Mouse (Mus musculus) kidney, adult 2 months (tissue): ENCODE measurements at regions not wholly inside any gene's neighbourhood (a gene's known extent, or its start where the extent isn't known, plus 50 kb on each side); places are given as distances from the start of the nearest gene placed in this dataset.
A peak's percentile ranks its signal among the peaks of the same experiment; 100 is the strongest.

ENCODE experiments used
- DNase-seq: peaks from one replicate; pipeline ENCODE4 v3.0.0; 2021
- H3K27ac ChIP-seq: fragments of 200-500 bp; 2 replicates; pipeline ENCODE4 v1.5.1; 2012; ENCODE audit warnings: low read depth, low read length, control low read depth, inconsistent platforms; ENCODE audit not compliant: insufficient read depth
- H3K27me3 ChIP-seq: fragments of 200-500 bp; replicated peaks from 2 replicates; pipeline ENCODE4 v1.6.1; 2012; ENCODE audit warnings: mild to moderate bottlenecking, moderate library complexity, low read length, inconsistent platforms; ENCODE audit not compliant: control insufficient read depth, insufficient read depth
- H3K36me3 ChIP-seq: fragments of 200-500 bp; 2 replicates; pipeline ENCODE4 v1.6.1; 2012; ENCODE audit warnings: mild to moderate bottlenecking, moderate library complexity, low read length, inconsistent platforms; ENCODE audit not compliant: control insufficient read depth, insufficient read depth
- H3K4me1 ChIP-seq: fragments of 200-500 bp; 2 replicates; pipeline ENCODE4 v1.6.1; 2011; ENCODE audit warnings: low read length; ENCODE audit not compliant: control insufficient read depth, insufficient read depth
- H3K4me3 ChIP-seq: fragments of 200-500 bp; 2 replicates; pipeline ENCODE4 v1.5.1; 2011; ENCODE audit warnings: mild to moderate bottlenecking, low read depth, low read length, control low read depth; ENCODE audit not compliant: insufficient read depth
- CTCF ChIP-seq: fragments of 200-500 bp; conservative IDR thresholded peaks from 2 replicates; pipeline ENCODE4 v1.5.1; 2011; ENCODE audit warnings: low read depth, mild to moderate bottlenecking, control low read depth, low read length, moderate library complexity, mixed read lengths; ENCODE audit not compliant: insufficient read depth, insufficient read length
- POLR2A ChIP-seq: fragments of 200-500 bp; IDR thresholded peaks from one replicate; pipeline ENCODE4 v1.6.1; 2011; ENCODE audit warnings: low read depth, low read length, control low read depth
- WGBS: fragments of 180-500 bp; shearing (Covaris S2); methylation state at CpG from one replicate; pipeline ENCODE4 v1.1.7; 2018; 5-methylcytosine and 5-hydroxymethylcytosine counted together

DNA sequence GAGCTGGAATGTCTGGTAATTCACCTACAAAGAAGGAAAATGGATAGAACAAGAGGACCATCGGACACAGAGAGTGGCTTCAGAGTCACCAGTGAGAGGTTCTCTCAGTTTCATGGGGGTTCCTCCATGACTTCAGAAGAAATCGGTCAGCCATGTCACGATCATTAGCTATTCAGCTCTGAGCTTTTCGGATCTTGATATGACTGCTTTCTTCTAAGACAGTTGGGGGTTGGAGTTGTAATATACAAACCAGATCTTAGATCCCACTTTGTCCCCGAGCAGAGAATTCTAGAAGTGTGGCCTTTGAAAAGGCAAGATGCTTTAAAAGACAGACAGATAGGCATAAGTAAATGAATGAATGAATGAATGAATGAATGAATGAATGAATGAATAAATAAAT, 76.9 kb upstream of the Syt13 start:
- WGBS = 77% methylated on average over 5 of the region's 5 CpGs
- no peaks in the 10 kb centered on the region for H3K36me3 ChIP-seq
- no peaks in the 10 kb centered on the region for H3K4me1 ChIP-seq
- H3K27me3 ChIP-seq = no peaks in the 10 kb centered on the region
- H3K4me3 ChIP-seq = no peak overlapping the region
- H3K27ac ChIP-seq = no peak overlapping the region
- DNase-seq = no peak
- no peak for TF ChIP-seq CTCF
- no peak for TF ChIP-seq POLR2A

DNA sequence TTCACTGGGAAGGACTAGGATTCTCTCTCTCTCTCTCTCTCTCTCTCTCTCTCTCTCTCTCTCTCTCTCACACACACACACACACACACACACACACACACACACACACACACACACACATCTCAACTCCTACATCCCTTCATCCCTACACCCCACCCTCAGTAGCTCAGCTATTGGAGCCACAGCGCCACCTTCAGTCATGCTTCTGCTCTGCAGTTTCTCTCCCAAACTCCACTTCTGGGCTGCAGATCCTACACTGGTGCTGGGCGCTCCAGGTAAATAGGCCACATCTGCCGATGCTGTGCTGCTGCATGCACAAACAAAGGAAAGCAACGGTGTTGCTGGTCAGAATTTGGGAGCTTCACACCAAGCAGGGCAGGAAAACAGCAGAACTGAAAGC, 74.9 kb upstream of the Syt13 start:
- Histone ChIP-seq H3K27me3 (no peaks in the 10 kb centered on the region), H3K4me3 (no peak overlapping the region), H3K36me3 (no peaks in the 10 kb centered on the region), H3K27ac (no peak overlapping the region), H3K4me1 (no peaks in the 10 kb centered on the region)
- TF ChIP-seq POLR2A (no peak), CTCF (peak; percentile 63)
- WGBS = 31% methylated on average over 4 of the region's 4 CpGs
- DNase-seq = peak; percentile 19

DNA sequence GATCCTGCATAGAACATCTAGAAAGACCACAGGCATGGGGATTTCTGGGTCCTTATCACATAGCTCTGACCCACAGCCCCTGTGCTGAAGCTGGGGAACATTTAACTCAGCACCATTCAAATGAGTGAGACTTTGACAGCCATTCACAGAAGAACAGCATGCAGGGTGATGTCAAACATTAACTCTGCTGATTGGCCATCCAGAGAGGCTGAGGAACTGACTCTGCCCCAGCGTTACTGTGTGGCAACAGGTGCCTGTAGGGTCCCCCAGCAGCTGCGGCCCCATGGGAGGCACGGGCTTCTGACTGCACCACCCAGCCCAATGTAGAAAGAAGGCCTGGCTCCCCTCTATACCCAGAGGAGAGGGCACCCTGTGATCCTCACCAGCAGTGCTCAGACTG, 73.3 kb upstream of the Syt13 start:
- no peak overlapping the region for H3K4me3 ChIP-seq
- H3K36me3 ChIP-seq = no peaks in the 10 kb centered on the region
- TF ChIP-seq POLR2A = no peak
- peak; percentile 61 for DNase-seq
- no peak overlapping the region for H3K27ac ChIP-seq
- H3K4me1 ChIP-seq = no peaks in the 10 kb centered on the region
- H3K27me3 ChIP-seq = no peaks in the 10 kb centered on the region
- WGBS = 17% methylated on average over 3 of the region's 3 CpGs

DNA sequence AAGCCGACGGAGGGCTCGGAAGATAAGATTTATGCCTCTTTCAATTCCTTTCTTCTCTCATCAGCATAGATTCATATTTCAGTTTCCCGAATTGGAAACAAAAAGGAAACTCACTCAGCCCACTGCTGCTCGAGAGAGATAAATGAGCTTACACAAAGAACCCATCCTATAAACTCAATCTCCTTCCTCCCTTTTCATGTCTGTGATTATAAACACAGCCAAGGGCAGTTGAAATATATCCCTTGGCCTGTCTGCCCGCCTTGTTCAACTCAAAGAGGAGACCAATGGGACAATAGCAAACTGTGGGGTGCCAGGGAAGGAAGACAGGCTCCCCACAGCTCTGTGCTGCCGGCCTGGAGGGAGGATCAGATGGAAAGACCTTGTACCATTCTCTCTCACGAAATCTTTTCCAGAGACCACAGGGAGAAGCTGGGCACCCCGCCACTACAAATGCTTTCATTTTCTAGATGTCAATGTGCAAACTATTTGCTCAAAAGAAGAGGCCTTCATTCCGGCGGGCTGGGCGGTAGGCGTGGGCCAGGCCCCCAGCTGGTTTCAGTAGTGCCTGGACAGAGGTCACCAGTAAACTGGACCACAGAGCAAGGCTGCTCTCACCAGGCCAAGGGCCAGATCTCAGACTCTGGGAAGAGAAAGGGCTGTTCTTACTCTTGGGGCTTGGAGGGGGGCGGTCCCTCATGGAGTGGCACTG, 69.7 kb upstream of the Syt13 start:
- H3K4me3 ChIP-seq = no peak overlapping the region
- H3K27ac ChIP-seq = 0 out of 2 replicates have a peak overlapping the region, but pooled peaks have one; percentile 5
- TF ChIP-seq CTCF = no peak
- no peak for TF ChIP-seq POLR2A
- no peaks in the 10 kb centered on the region for H3K36me3 ChIP-seq
- 45% methylated on average over 14 of the region's 14 CpGs for WGBS
- DNase-seq = peak; percentile 53
- no peaks in the 10 kb centered on the region for H3K27me3 ChIP-seq
- no peaks in the 10 kb centered on the region for H3K4me1 ChIP-seq

DNA sequence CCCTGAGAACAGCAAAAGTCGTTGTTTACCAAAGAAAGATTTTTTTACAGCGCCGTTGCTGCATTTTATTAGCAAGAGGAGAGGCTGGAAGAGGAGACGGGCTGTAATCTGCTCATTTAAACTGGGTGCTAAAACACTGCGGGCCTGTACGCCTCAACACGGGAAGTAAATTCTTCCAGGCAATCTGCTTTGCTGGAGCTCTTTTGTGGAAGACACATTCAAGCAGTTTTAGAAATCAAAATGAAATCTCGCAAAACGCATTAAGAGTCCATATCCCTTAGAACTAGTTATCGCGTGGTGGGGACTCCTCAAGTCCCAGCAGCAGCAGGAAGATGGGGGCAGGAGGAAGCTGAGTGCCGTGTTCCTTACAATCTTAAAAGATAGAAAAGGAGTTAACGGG, 65.9 kb upstream of the Syt13 start:
- H3K27ac ChIP-seq = no peak overlapping the region
- no peaks in the 10 kb centered on the region for H3K4me1 ChIP-seq
- TF ChIP-seq POLR2A (no peak), CTCF (no peak)
- 44% methylated on average over 13 of the region's 13 CpGs for WGBS
- no peaks in the 10 kb centered on the region for H3K36me3 ChIP-seq
- H3K27me3 ChIP-seq = no peaks in the 10 kb centered on the region
- H3K4me3 ChIP-seq = no peak overlapping the region
- no peak for DNase-seq

DNA sequence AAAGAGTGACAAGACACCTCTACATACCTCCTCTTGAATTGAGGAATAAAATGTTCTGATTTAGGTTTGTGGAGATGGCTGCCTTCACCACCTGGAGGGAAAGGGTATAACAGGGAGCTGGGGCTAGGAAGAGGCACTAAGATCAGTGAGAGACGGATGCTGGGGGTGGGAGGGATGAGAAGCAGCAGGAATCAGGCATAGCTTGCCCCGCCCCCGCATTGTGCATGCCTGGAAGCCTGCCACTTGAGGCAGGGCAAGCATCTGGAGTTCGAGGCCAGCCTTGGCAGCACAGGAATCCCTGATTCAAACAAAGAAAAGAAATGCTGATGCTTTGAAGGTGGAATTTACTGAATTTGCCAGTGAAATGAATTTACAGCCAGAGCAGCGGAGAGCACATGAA, 63.6 kb upstream of the Syt13 start:
- Histone ChIP-seq H3K4me1 (no peaks in the 10 kb centered on the region), H3K27ac (no peak overlapping the region), H3K36me3 (no peaks in the 10 kb centered on the region), H3K4me3 (no peak overlapping the region), H3K27me3 (no peaks in the 10 kb centered on the region)
- no peak for DNase-seq
- 68% methylated on average over 5 of the region's 5 CpGs for WGBS
- TF ChIP-seq POLR2A (no peak), CTCF (no peak)

DNA sequence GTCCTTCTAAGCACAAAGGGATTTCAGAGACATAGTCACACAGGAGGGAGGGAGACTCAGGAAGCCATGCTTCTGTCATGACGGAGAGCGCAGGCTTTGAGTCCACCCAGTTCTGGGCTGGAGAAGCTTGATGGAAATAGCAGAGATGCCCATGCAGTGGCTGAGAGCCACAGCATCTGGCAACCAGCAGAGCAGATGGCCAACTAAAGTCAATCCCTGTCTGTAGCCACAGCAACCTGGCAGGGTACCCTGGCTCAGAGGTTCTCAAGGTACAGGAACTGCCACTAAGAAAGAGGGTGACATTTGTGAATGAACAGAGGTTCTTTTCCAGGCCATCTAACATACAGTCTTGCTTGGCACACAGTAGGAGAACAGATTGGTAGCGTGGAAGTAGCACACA, 61.7 kb upstream of the Syt13 start:
- Histone ChIP-seq H3K4me1 (no peaks in the 10 kb centered on the region), H3K36me3 (no peaks in the 10 kb centered on the region), H3K27ac (no peak overlapping the region), H3K27me3 (no peaks in the 10 kb centered on the region), H3K4me3 (no peak overlapping the region)
- TF ChIP-seq POLR2A (no peak), CTCF (no peak)
- DNase-seq = no peak
- WGBS = 83% methylated on average over 3 of the region's 3 CpGs

DNA sequence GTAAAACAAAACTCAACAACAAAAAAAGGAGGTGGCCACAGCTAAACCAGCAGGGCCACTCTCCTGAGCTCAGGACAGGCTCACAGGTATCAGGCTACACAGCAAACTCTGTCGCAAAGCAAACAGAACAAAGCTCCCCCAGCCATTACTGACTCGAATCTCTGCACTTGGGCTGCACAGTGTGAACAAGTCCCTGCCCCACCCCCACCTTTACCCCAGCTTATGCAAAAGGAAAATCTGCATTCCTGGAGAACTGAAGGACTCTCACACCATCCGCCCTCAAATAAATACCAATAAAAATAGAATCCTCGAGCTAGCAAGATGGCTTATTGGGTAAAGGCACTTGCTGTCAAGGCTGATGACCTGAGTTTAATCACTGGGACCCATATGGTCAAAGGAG, 60.6 kb upstream of the Syt13 start:
- TF ChIP-seq CTCF = no peak
- no peak for TF ChIP-seq POLR2A
- no peaks in the 10 kb centered on the region for H3K36me3 ChIP-seq
- no peak overlapping the region for H3K27ac ChIP-seq
- no peaks in the 10 kb centered on the region for H3K27me3 ChIP-seq
- no peaks in the 10 kb centered on the region for H3K4me1 ChIP-seq
- DNase-seq = no peak
- WGBS = 52% methylated on average over 4 of the region's 4 CpGs
- no peak overlapping the region for H3K4me3 ChIP-seq
